Mouse (Mus musculus): ENCODE data around the gene Prkg1.

Prkg1 gene

GRCm38 (mm10) chr19:31132614-31133013, 632.2 kb downstream of the Prkg1 start:
- no peak for DNase-seq

GRCm38 (mm10) chr19:31124628-31125027, 640.2 kb downstream of the Prkg1 start:
- no peak for DNase-seq

DNA sequence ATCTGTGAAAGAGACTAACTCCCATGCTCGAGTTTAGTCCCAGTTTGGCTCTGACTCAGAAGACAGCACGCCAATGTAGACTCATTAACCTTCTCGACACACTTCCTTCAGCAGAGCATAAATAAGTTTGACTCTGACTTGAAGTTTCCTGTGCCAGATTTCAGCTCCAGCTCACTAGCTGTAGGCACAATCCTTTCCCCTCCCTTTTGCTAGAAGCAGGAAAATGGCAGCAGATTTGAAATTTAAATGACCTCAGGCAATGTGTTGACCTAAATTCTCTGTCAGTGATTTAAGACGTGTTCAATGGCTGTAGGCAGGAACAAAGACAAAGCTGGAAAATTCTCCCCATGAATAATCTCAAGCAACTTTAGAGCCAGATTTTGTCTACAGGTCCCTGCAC, 650.1 kb downstream of the Prkg1 start:
- peak; percentile 58 for DNase-seq

GRCm38 (mm10) chr19:31106835-31107554, 657.8 kb downstream of the Prkg1 start:
- no peak for DNase-seq

GRCm38 (mm10) chr19:31106036-31106435, 658.8 kb downstream of the Prkg1 start:
- DNase-seq = no peak

DNA sequence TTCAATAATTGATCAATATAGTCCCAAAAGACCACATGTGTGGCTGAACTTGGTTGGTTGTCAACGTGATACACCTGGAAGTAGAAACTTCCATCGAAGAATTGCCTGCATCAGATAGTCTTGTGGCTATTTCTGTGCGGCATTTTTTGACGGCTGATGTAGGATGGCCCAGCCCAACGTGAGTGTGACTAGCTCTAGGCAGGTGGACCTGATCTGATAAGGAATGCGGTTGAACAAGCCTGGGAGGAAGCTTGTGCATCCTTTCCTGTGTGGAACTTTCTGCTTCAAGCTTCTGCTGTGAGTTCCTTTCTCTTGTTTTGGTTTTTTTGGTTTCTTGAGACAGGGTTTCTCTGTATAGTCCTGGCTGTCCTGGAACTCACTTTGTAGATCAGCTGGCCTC, 660.1 kb downstream of the Prkg1 start:
- no peak for DNase-seq

DNA sequence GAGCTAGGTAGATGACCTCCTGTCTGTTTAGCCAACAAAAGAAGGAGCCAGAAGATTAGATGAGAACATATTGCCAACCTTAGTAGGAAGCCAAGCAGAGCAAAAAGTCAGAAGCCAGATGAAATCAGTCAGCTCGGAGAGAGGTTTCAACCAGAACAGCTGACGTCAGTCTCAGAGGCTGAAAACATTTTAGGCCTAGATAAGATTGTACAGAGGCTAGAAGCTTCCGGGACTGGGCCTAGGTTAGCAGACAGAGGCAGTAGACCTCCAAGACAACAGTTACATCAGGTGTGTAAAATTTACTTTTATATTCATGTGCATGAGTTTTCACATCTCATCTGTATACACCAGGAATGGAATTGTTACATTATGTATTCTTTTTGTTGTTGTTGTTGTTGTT, 665.5 kb downstream of the Prkg1 start:
- no peak for DNase-seq

DNA sequence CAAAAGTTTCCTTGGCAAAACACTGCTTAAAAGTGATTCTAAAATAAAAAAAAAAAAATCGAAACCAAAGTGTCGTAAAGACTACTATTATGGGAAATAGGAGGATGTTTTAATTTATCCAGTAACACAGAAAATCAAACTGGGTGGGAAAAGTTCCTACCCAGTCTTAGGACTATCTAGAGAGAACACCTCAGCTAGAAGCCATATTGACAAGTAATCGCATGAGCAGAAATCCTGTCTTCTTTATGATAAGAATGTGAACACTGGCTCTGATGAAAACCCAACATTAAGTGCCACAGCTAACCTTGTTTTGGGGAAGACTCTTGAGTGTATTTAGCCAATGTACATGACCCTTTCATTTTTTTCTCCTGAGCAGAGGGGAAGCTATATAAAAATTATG, 667.0 kb downstream of the Prkg1 start:
- DNase-seq = no peak

DNA sequence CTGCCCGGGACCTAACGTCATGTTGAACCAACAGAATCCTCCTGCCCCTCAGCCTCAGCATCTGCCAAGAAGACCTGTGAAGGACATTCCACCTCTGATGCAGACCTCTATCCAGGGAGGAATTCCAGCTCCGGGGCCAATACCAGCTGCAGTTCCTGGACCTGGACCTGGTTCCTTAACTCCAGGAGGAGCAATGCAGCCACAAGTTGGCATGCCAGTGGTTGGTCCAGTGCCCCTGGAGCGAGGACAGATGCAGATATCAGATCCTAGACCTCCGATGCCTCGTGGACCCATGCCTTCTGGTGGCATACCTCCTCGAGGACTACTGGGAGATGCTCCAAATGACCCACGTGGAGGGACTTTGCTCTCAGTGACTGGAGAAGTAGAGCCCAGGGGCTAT, 681.1 kb downstream of the Prkg1 start:
- no peak for DNase-seq

- peak; percentile 100 for DNase-seq
Observed at GRCm38 (mm10) chr19:31082662-31083429, 682.0 kb downstream of the Prkg1 start, which contains the start of gene Cstf2t. Cstf2t (plus strand) TSS chr19:31082837.

GRCm38 (mm10) chr19:31082226-31082625, 682.6 kb downstream of the Prkg1 start:
- no peak for DNase-seq

DNA sequence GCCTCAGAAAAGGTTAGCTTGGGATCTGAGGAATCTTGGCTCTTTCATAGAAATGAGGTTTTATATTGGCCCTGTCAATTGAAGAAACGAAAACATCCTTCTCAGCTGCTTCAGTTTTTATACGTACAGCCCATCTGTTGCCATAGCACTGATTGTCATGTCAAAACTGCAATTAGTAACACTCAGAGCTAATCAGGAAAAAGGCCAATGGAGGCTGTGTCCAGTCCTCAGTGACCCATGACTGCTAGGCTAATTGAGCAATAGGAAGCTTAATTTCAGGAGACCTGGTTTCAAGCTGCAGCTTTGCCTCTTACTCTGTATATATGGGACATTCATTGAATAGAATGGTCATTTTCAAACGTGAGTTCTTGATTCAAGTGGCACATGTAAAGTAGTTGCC, 686.6 kb downstream of the Prkg1 start:
- no peak for DNase-seq

DNA sequence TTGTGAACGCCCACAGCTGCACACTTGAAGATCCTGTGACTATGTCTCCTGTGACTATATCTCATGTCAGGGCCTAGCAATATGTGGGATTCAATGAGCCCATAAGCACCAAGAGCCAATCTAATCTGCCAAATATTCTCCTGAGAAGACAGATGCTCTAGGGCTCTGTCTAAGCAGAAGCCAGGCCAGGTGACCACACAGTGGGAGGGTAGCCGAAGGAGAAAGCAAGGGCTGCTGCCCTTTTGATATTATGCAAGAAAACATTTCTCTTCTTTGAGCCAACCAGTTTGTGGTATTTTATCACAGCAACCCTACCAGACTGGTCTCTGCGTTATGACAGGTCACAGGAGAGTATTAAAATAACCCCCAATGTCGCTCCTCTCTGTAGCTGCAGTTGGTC, 688.7 kb downstream of the Prkg1 start:
- no peak for DNase-seq

- DNase-seq = no peak
Observed at GRCm38 (mm10) chr19:31074717-31075063, 690.1 kb downstream of the Prkg1 start.

DNA sequence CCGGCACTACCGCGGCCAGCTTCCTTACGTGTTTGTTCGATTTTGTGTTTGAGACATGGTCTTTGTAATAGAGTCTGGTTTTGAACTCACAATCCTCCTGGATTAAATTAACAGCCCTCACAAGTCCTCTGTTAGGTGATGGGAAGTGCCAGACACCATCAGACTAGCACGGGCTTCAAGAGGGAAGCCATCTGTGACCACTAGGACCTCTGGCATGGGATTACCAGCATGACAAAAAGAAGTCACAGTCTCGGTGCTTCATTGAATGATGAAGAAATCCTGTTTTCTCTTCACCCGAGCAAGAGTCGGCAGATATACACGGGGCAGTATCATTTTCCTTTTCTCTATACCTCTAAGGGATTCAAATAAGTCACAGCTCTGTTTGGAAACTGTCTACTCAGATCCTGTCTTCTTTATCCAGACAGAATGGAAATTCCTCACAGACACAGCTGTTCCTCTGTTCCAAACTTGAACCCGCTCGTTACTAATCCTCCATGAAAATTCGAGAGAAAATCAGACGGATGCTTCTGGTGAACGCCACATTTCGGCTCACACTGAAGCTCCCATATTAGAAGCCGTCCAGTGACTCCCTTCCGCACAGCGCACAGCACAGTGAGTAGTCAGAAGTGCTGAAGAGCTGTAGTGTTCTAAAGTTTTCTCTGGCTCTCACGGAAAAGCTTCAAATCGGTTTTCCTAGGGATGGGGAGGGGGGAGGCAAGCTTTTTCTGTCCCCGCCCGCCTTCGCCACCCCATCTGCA, 690.7 kb downstream of the Prkg1 start:
- peak; percentile 9 for DNase-seq

- DNase-seq = no peak
Observed at GRCm38 (mm10) chr19:31065206-31065781, 699.5 kb downstream of the Prkg1 start.

GRCm38 (mm10) chr19:31064740-31065139, 700.1 kb downstream of the Prkg1 start:
- DNase-seq = no peak

GRCm38 (mm10) chr19:31046601-31047000, 718.2 kb downstream of the Prkg1 start:
- DNase-seq = no peak

GRCm38 (mm10) chr19:31040948-31041847, 723.6 kb downstream of the Prkg1 start:
- DNase-seq = no peak

- DNase-seq = no peak
Observed at GRCm38 (mm10) chr19:31038951-31039350, 725.9 kb downstream of the Prkg1 start.

DNA sequence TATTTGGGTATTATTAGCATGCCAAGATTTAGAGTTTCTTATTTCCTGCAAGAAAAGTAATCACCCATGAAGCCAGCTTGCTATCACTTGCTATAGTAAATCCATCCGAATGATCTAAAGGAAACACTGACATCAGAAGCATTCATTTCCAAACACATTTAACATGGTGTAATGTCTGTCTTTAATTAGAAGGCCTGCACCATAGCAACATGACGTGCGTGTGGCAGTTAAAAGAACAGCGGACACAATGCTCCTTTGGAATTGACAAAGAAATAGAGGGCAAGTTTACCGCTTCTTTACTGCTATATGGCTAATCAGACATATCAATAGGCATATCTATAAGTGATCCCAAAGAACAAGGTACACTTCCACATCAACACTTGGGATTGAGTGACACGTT, 733.2 kb downstream of the Prkg1 start:
- DNase-seq = no peak

DNA sequence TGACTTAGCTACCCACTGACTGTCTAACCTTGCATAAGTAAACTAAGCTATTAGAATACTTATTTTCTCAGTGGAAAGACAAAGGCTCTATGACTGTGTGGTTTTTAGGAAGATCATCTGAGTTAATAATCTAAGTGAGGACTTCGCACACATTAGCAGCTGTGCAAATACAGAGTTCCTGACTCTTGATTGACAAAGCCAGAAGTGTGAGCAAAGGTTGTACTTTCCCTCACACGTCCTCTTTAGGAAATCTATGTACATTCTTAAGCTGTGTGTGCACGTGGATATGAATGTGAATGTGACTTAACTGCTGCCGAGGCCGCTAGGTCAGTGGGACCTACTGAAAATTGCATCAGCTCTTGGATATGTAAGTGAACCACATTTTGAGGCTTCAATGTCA, 738.0 kb downstream of the Prkg1 start:
- no peak for DNase-seq

All from right cerebral cortex, adult 18-20 months (tissue).